Comparison of ENCODE assay signal across 9 mouse cellular contexts in genomic region chr5:140736166-140736565, GRCm38 (mm10). TPM values are rescaled to one million over a fixed set of nuclear protein-coding genes. Genes with fewer than 3 reads are reported as not detected.
DNase-seq lines count a peak whose midpoint lies in the region; ATAC-seq and TF ChIP-seq lines count a peak whose summit lies in the region.
"Had no signal": no experiment of that assay in that cellular context is flagged by ENCODE, and none has a peak within 500 bp of the region (broad histone marks: within the 10 kb centered on the region; RNA-seq: fewer than 3 reads in every experiment).

No protein-coding gene starts in this region.

- no peak for ATAC-seq in kidney, embryonic 16.5 days (ENCODE audit: low FRiP score, low TSS enrichment)
- no peak for ATAC-seq in liver, embryonic 15.5 days (ENCODE audit: insufficient read depth)

- H3K4me3 ChIP-seq in kidney, embryonic 16.5 days (ENCODE audit: low read length), result peak overlapping the region; percentile 41
- H3K4me3 ChIP-seq in ES-Bruce4 (ENCODE audit: low read depth, low read length), result peak overlapping the region; percentile 61
- peak overlapping the region; percentile 10; the same call in 1 of the 2 replicates for H3K4me3 ChIP-seq in cortical plate, adult 2 months (ENCODE audit: insufficient read depth, low read length)
- 0 out of 2 replicates have a peak overlapping the region, but pooled peaks have one; percentile 32 for H3K4me3 ChIP-seq in liver, embryonic 15.5 days (replicated peaks)

- no peak for TF ChIP-seq EP300 in ES-Bruce4 (IDR thresholded peaks at IDR 0.05; ENCODE audit: insufficient read depth, low read depth, low read length)

- no peak for DNase-seq in kidney, postnatal 36 days
- DNase-seq in frontal cortex, postnatal 36 days (ENCODE audit: low spot score in 2 of 2), result no peak
- no peak for DNase-seq in adrenal gland, postnatal 4 days (ENCODE audit: low spot score in 2 of 2)
- no peak for DNase-seq in lung, adult 18-20 months
- DNase-seq: kidney, postnatal 4 days had no signal

- H3K9ac ChIP-seq in kidney, embryonic 16.5 days (replicated peaks; ENCODE audit: low read length), result no peak overlapping the region
- H3K9ac ChIP-seq in ES-Bruce4 (ENCODE audit: low read depth, poor library complexity, severe bottlenecking), result peak overlapping the region; percentile 23; the same call in 1 of the 2 replicates
- H3K9ac ChIP-seq in liver, embryonic 15.5 days, result no peak overlapping the region

- TF ChIP-seq CTCF in ES-Bruce4 (IDR thresholded peaks at IDR 0.05; ENCODE audit: low read depth, low read length), result no peak
- TF ChIP-seq CTCF in cortical plate, adult 2 months (IDR thresholded peaks at IDR 0.05; ENCODE audit: extremely low read depth, insufficient read depth, low read length), result no peak

- WGBS in kidney, embryonic 16.5 days, result 22% methylated on average over 11 of the region's 13 CpGs
- 9% methylated on average over 13 of the region's 13 CpGs for WGBS in liver, embryonic 15.5 days (ENCODE audit: insufficient replicate concordance)

- peaks cover 22% of the 10 kb centered on the region for H3K4me1 ChIP-seq in kidney, embryonic 16.5 days (ENCODE audit: insufficient read depth, low read length)
- H3K4me1 ChIP-seq in ES-Bruce4 (ENCODE audit: control insufficient read depth, insufficient read depth, low read length), result no peaks in the 10 kb centered on the region
- H3K4me1 ChIP-seq in cortical plate, adult 2 months (ENCODE audit: control insufficient read depth, insufficient read depth, low read length), result peaks cover 4% of the 10 kb centered on the region
- peaks cover 10% of the 10 kb centered on the region for H3K4me1 ChIP-seq in liver, embryonic 15.5 days (replicated peaks)

- H3K27ac ChIP-seq in kidney, embryonic 16.5 days (ENCODE audit: low read length), result no peak overlapping the region
- H3K27ac ChIP-seq in ES-Bruce4 (ENCODE audit: insufficient read depth, low read length), result no peak overlapping the region
- H3K27ac ChIP-seq in cortical plate, adult 2 months (ENCODE audit: insufficient read depth, low read length), result no peak overlapping the region
- H3K27ac ChIP-seq in liver, embryonic 15.5 days (replicated peaks), result no peak overlapping the region

- TF ChIP-seq POLR2A in ES-Bruce4 (IDR thresholded peaks at IDR 0.05; ENCODE audit: insufficient read depth, low read length), result no peak
- no peak for TF ChIP-seq POLR2A in cortical plate, adult 2 months (IDR thresholded peaks at IDR 0.05; ENCODE audit: extremely low read depth, insufficient read depth, low read length)

- H3K4me2 ChIP-seq in kidney, embryonic 16.5 days (replicated peaks; ENCODE audit: low read depth, low read length), result peak overlapping the region; percentile 76
- peak overlapping the region; percentile 57 for H3K4me2 ChIP-seq in liver, embryonic 15.5 days

- H3K36me3 ChIP-seq in kidney, embryonic 16.5 days (ENCODE audit: insufficient read depth, low read length), result no peaks in the 10 kb centered on the region
- no peaks in the 10 kb centered on the region for H3K36me3 ChIP-seq in ES-Bruce4 (ENCODE audit: control insufficient read depth, insufficient read depth, low read length, poor library complexity, severe bottlenecking)
- H3K36me3 ChIP-seq in liver, embryonic 15.5 days (replicated peaks), result no peaks in the 10 kb centered on the region

- peaks cover 18% of the 10 kb centered on the region; the same call in 1 of the 2 replicates for H3K27me3 ChIP-seq in kidney, embryonic 16.5 days (ENCODE audit: insufficient read depth, low read length)
- no peaks in the 10 kb centered on the region for H3K27me3 ChIP-seq in ES-Bruce4 (ENCODE audit: control insufficient read depth, insufficient read depth, low read length, poor library complexity, severe bottlenecking)
- H3K27me3 ChIP-seq in liver, embryonic 15.5 days, result peaks cover 43% of the 10 kb centered on the region

- no peaks in the 10 kb centered on the region for H3K9me3 ChIP-seq in kidney, embryonic 16.5 days (ENCODE audit: low read length)
- H3K9me3 ChIP-seq in ES-Bruce4 (replicated peaks; ENCODE audit: control insufficient read depth, insufficient read depth, low read length, poor library complexity, severe bottlenecking), result no peaks in the 10 kb centered on the region
- H3K9me3 ChIP-seq in liver, embryonic 15.5 days (replicated peaks), result no peaks in the 10 kb centered on the region

RNA-seq across cellular contexts. Expression of gene Amz1, which starts 12.2 kb away (rescaled TPM):
- 1.6 and 2.4 TPM in 2 replicates for polyA plus RNA-seq in kidney, embryonic 16.5 days (2015; fragmentation: Nextera tagmentation; extraction: Ambion mirVana)
- 0.60 and 0.64 TPM in 2 replicates for polyA plus RNA-seq in ES-Bruce4 (2011; ENCODE audit: insufficient read depth, insufficient read length, low read depth, missing spikeins)
- polyA plus RNA-seq in cortical plate, adult 2 months (2012; rRNA removed), result 8.3 and 9.3 TPM in 2 replicates
- polyA plus RNA-seq in liver, embryonic 15.5 days (2015; fragmentation: Nextera tagmentation; extraction: Ambion mirVana), result 1.4 and 1.7 TPM in 2 replicates
- total RNA-seq in adrenal gland, postnatal 4 days (2021), result 1 to 10 TPM; 1.2 to 1.5 TPM

RNA-seq across cellular contexts. Expression of gene Brat1, which starts 31.4 kb away (rescaled TPM):
- polyA plus RNA-seq in kidney, embryonic 16.5 days (2015; fragmentation: Nextera tagmentation; extraction: Ambion mirVana), result 28.2 and 30.9 TPM in 2 replicates
- polyA plus RNA-seq in ES-Bruce4 (2011; ENCODE audit: insufficient read depth, insufficient read length, low read depth, missing spikeins), result 9.3 and 9.6 TPM in 2 replicates
- polyA plus RNA-seq in cortical plate, adult 2 months (2012; rRNA removed), result 25.2 and 25.5 TPM in 2 replicates
- 7.2 and 7.5 TPM in 2 replicates for polyA plus RNA-seq in liver, embryonic 15.5 days (2015; fragmentation: Nextera tagmentation; extraction: Ambion mirVana)
- 10 to 100 TPM; 23.9 to 24.2 TPM for total RNA-seq in adrenal gland, postnatal 4 days (2021)

RNA-seq across cellular contexts. Expression of gene Iqce, which starts 34.0 kb away (rescaled TPM):
- 26.0 and 30.7 TPM in 2 replicates for polyA plus RNA-seq in kidney, embryonic 16.5 days (2015; fragmentation: Nextera tagmentation; extraction: Ambion mirVana)
- 11.0 and 16.9 TPM in 2 replicates for polyA plus RNA-seq in ES-Bruce4 (2011; ENCODE audit: insufficient read depth, insufficient read length, low read depth, missing spikeins)
- 57.9 and 60.6 TPM in 2 replicates for polyA plus RNA-seq in cortical plate, adult 2 months (2012; rRNA removed)
- 4.1 and 4.2 TPM in 2 replicates for polyA plus RNA-seq in liver, embryonic 15.5 days (2015; fragmentation: Nextera tagmentation; extraction: Ambion mirVana)
- 10 to 100 TPM; 40.3 to 41.3 TPM for total RNA-seq in adrenal gland, postnatal 4 days (2021)

Comparison
In these comparisons a context has a peak if more than half of its experiments do, and no peak if none do; other contexts are left out.
1. H3K4me3 ChIP-seq: peak in every context shown above with its lines; median percentile 61 in ES-Bruce4; 41 in kidney, embryonic 16.5 days; 32 in liver, embryonic 15.5 days; 10 in cortical plate, adult 2 months.